Mouse (Mus musculus) liver, embryonic 14.5 days (tissue): ENCODE measurements around the gene Gpr162.

ENCODE experiments used
- CTCF ChIP-seq: IDR thresholded peaks from 2 replicates; pipeline ENCODE4 v1.5.1; 2016; ENCODE audit warnings: antibody characterized with exemption, low read depth, control low read depth
- EP300 ChIP-seq: IDR thresholded peaks from 2 replicates; pipeline ENCODE4 v1.6.1; 2016; ENCODE audit warnings: antibody characterized with exemption, low read depth

GRCm38 (mm10) chr6:124904161-124904981, 40.6 kb upstream of the Gpr162 start:
- TF ChIP-seq CTCF = peak; percentile 64
- no peak for TF ChIP-seq EP300
